Mouse (Mus musculus) midbrain, embryonic 16.5 days (tissue): ENCODE measurements around the gene Fry. TPM values are rescaled to one million over a fixed set of nuclear protein-coding genes. Genes with fewer than 3 reads are reported as not detected.
A peak's percentile ranks its signal among the peaks of the same experiment; 100 is the strongest.

Experiments
- ATAC-seq: fragments of 200-750 bp; cut with Nextera tagmentation; 2 replicates; pipeline ENCODE4 v1.8.0; 2017; ENCODE audit warnings: moderate TSS enrichment
- H3K27ac ChIP-seq: fragments of 300-500 bp; sonication (generic); 2 replicates; pipeline ENCODE4 v1.5.1; 2014; ENCODE audit warnings: mild to moderate bottlenecking, low read length, mixed read lengths
- H3K27me3 ChIP-seq: fragments of 300-500 bp; sonication (generic); 2 replicates; pipeline ENCODE4 v1.6.1; 2014; ENCODE audit warnings: low read depth, low read length, mixed read lengths; ENCODE audit not compliant: control insufficient read depth, insufficient read depth
- H3K36me3 ChIP-seq: fragments of 300-500 bp; sonication (generic); 2 replicates; pipeline ENCODE4 v1.6.1; 2014; ENCODE audit warnings: mild to moderate bottlenecking, low read length, moderate library complexity, mixed read lengths; ENCODE audit not compliant: control insufficient read depth, insufficient read depth
- H3K4me1 ChIP-seq: fragments of 300-500 bp; sonication (generic); 2 replicates; pipeline ENCODE4 v1.6.1; 2014; ENCODE audit warnings: mild to moderate bottlenecking, low read length, mixed read lengths; ENCODE audit not compliant: control insufficient read depth, insufficient read depth
- H3K4me2 ChIP-seq: fragments of 300-500 bp; sonication (generic); 2 replicates; pipeline ENCODE4 v1.6.1; 2014; ENCODE audit warnings: mild to moderate bottlenecking, low read length, mixed read lengths
- H3K4me3 ChIP-seq: fragments of 300-500 bp; sonication (generic); 2 replicates; pipeline ENCODE4 v1.5.1; 2014; ENCODE audit warnings: low read depth, mild to moderate bottlenecking, low read length, moderate library complexity, mixed read lengths
- H3K9ac ChIP-seq: fragments of 300-500 bp; sonication (generic); 2 replicates; pipeline ENCODE4 v1.6.1; 2014; ENCODE audit warnings: low read depth, low read length, mixed read lengths
- H3K9me3 ChIP-seq: fragments of 300-500 bp; sonication (generic); replicated peaks from 2 replicates; pipeline ENCODE4 v1.6.1; 2014; ENCODE audit warnings: mild to moderate bottlenecking, low read length, mixed read lengths; ENCODE audit not compliant: control insufficient read depth, poor library complexity, severe bottlenecking
- WGBS: fragments of 180-500 bp; shearing (Covaris S2); extraction: QIAGEN DNeasy Blood & Tissue Kit; methylation state at CpG from one replicate; pipeline ENCODE4 v1.1.7; 2014; 5-methylcytosine and 5-hydroxymethylcytosine counted together
- polyA plus RNA-seq: library from polyadenylated mRNA; unstranded; fragments of >200 nt; fragmentation: Nextera tagmentation; extraction: Ambion mirVana; gene quantifications from 2 replicates; pipeline ENCODE4 v1.2.1, GENCODE M21; 2015

Gene Fry
- polyA plus RNA-seq, 1 experiment from 2014 or later = 64.1 TPM

DNA sequence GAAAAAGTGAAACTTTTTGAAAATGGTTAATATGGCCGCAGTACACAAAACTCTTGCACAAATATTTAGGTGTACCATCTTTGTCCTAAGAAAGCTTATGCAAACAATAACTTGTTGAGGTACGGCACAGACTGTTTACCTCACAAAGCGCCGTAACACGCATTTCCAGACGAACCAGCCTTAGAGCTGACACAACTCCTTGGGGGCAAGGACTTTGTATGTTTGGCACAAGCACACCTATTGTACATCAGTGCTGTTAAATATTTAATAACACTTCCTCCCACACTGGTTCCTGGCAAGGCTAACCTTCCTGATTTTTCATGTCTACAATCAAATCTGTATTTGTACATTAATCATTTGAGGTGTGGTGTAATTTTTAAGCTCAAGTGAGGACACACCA lies 95.6 kb downstream of the Fry start:
- WGBS = 79% methylated on average over 6 of the region's 6 CpGs
- Histone ChIP-seq H3K9me3 (0 out of 2 replicates have a peak, but pooled peaks cover 2% of the 10 kb centered on the region), H3K27ac (no peak overlapping the region), H3K27me3 (no peaks in the 10 kb centered on the region), H3K4me1 (no peaks in the 10 kb centered on the region), H3K36me3 (no peaks in the 10 kb centered on the region), H3K9ac (no peak overlapping the region), H3K4me3 (no peak overlapping the region), H3K4me2 (no peak overlapping the region)
- ATAC-seq = no peak

DNA sequence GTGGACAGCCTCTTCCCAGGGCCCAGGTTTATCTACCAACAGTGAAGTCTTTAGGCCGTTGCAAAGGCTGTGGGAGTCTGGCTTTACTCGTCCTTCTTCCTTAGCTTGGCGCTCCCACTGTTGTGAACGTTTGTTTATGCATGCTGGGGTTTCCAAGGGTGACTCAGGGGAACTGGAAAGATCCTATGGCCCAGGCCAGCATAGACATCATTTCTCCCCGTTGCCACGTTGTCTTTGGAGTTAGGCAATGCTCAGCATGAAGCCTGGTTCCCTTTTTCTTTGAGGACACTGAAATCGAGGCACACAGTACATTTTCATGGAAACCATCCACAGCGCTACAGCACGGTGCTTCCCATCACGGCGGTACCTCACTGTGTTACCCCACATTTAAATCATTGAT lies 97.6 kb downstream of the Fry start:
- 70% methylated on average over 11 of the region's 11 CpGs for WGBS
- 0 out of 2 replicates have a peak, but pooled peaks cover 2% of the 10 kb centered on the region for H3K9me3 ChIP-seq
- no peaks in the 10 kb centered on the region for H3K4me1 ChIP-seq
- H3K9ac ChIP-seq = no peak overlapping the region
- H3K4me3 ChIP-seq = no peak overlapping the region
- ATAC-seq = no peak
- no peaks in the 10 kb centered on the region for H3K27me3 ChIP-seq
- no peaks in the 10 kb centered on the region for H3K36me3 ChIP-seq
- H3K4me2 ChIP-seq = no peak overlapping the region
- no peak overlapping the region for H3K27ac ChIP-seq

DNA sequence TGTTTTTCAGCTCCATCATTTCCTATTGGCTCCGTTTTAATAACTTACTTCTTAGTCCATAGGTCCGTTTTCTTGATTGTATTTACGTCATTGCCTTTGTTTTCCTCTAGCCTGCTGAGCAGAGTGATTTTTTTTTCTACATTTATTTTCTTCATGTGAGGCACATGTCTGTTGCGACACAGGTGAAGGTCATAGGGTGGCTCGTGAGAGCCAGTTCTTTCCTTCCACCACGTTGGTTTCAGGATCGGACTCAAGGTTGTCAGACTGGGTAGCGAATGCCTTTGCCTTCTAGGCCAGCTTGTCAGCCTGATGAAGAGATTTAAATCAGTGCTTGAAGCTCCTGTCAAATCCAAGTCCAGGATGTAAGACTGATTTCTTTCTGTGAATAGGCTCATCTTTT lies 101.0 kb downstream of the Fry start:
- Histone ChIP-seq H3K4me1 (no peaks in the 10 kb centered on the region), H3K9me3 (0 out of 2 replicates have a peak, but pooled peaks cover 2% of the 10 kb centered on the region), H3K4me2 (no peak overlapping the region), H3K27me3 (no peaks in the 10 kb centered on the region), H3K36me3 (no peaks in the 10 kb centered on the region), H3K9ac (no peak overlapping the region), H3K4me3 (no peak overlapping the region), H3K27ac (no peak overlapping the region)
- WGBS = 87% methylated on average over 8 of the region's 8 CpGs
- no peak for ATAC-seq

DNA sequence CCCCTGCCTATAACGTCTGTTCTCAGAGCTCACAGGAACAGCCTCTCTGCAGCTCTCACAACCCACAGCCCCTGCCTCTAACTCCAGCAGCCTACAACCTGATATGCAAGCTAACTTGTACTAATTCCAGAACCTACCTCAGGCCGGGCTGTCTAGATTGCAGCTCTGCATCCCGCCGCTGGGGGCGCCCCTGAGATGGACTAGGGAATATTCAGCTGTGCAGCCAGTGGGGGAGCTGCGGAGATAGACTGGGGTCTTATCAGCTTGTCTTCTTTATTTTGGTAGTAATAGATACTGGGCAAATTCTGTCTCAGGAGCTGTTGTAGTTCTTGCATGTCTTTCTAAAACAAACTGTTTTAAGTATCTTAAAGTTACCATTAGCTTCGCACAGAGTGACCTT lies 101.9 kb downstream of the Fry start:
- H3K36me3 ChIP-seq = no peaks in the 10 kb centered on the region
- WGBS = 43% methylated on average over 7 of the region's 7 CpGs
- no peak overlapping the region for H3K27ac ChIP-seq
- H3K4me2 ChIP-seq = no peak overlapping the region
- H3K4me3 ChIP-seq = no peak overlapping the region
- H3K4me1 ChIP-seq = no peaks in the 10 kb centered on the region
- no peak for ATAC-seq
- H3K9me3 ChIP-seq = 0 out of 2 replicates have a peak, but pooled peaks cover 2% of the 10 kb centered on the region
- no peak overlapping the region for H3K9ac ChIP-seq
- no peaks in the 10 kb centered on the region for H3K27me3 ChIP-seq

DNA sequence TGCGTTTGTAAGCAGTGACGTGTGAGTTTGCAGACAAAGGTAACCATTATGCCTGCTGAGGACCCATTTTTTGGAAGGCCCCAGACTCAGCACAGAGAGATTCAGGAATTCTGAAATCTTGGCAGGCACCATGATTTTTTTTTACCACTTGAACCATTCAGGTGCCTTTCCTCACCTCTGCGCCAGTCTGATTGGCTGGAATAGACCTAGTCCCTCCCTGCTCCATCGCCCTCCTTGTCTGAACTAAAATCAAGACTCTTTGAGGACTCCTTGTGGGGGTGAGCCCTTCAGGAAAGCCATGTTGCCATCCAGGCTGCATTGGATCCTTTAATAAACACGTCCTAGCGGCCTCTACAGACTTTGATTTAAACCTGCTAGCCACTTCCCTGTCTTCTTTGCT lies 103.4 kb downstream of the Fry start:
- 85% methylated on average over 6 of the region's 6 CpGs for WGBS
- Histone ChIP-seq H3K9ac (no peak overlapping the region), H3K4me2 (no peak overlapping the region), H3K4me1 (no peaks in the 10 kb centered on the region), H3K27me3 (no peaks in the 10 kb centered on the region), H3K4me3 (no peak overlapping the region), H3K27ac (no peak overlapping the region), H3K9me3 (0 out of 2 replicates have a peak, but pooled peaks cover 2% of the 10 kb centered on the region), H3K36me3 (no peaks in the 10 kb centered on the region)
- no peak for ATAC-seq

DNA sequence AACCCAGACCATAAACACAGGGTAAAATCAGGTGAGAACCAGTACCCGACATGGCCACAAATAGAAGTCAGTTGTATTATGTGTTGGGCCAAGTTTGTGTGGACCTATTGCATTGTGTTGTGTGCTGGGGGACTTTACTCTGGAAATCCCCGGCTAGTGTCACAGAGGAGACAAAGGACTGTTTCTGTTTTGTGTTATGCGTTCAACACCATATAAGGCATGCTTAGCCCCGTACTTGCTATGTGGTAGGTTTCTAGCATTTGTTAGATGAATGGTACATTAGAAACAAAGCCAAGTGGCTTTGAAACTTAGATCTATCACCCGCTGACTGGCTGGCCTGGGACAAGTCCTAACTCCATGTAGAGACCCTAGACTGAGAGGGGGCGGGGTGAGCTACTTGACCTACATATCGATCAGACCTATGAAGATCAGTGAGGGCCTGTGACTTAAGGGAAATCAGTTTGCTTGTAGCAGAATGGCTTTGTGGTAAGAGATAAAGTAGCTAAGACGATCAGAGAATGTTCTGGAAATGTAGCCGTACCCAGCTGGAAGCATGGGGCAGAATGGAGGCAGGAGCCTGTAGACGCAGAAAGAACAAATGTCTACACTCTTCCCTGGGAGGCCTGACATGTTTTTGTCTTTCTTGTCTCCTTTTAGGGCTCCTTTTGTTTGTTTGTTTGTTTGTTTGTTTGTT lies 105.2 kb downstream of the Fry start:
- 84% methylated on average over 10 of the region's 10 CpGs for WGBS
- H3K4me1 ChIP-seq = no peaks in the 10 kb centered on the region
- H3K36me3 ChIP-seq = no peaks in the 10 kb centered on the region
- no peak for ATAC-seq
- H3K4me2 ChIP-seq = no peak overlapping the region
- no peak overlapping the region for H3K4me3 ChIP-seq
- H3K9ac ChIP-seq = no peak overlapping the region
- no peaks in the 10 kb centered on the region for H3K9me3 ChIP-seq
- H3K27ac ChIP-seq = no peak overlapping the region
- H3K27me3 ChIP-seq = no peaks in the 10 kb centered on the region

DNA sequence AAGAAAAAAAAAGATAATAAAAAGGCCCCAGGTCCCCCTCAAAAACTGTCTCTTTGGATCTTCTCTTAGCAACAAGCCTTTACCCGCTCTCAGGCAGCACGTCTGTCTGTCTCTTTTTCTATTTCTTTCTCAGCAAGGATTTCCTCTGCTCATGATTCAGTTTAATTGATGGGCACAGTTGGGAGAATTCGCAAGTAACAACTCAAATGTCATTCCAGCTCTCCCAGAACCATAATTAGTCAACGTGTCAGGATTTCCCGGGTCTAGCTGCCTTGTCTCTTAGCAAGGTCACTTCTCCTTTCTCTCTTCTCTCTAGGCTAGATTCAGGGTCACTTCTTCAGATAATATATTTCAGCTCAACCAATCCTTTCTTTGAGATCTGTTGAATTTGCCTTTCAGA lies 110.6 kb downstream of the Fry start:
- Histone ChIP-seq H3K4me3 (no peak overlapping the region), H3K9me3 (no peaks in the 10 kb centered on the region), H3K4me2 (no peak overlapping the region), H3K9ac (no peak overlapping the region), H3K27ac (no peak overlapping the region), H3K36me3 (no peaks in the 10 kb centered on the region), H3K4me1 (0 out of 2 replicates have a peak, but pooled peaks cover 4% of the 10 kb centered on the region), H3K27me3 (no peaks in the 10 kb centered on the region)
- ATAC-seq = no peak
- 69% methylated on average over 5 of the region's 5 CpGs for WGBS

DNA sequence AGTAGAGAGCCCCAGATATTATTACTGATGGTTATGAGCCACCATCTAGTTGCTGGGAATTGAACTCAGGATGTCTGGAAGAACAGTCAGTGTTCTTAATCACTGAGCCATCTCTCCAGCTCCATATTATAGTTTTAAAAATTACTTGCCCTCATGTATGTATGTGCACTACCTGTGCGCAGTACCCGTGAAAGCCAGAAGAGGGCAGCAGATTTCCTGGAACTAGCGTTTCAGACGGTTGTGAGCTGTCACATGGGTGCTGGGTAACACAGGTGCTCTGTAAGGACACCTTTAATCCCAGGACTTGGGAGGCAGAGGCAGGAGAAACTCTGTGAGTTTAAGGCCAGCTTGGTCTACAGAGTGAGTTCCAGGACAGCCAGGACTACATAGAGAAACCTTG lies 111.3 kb downstream of the Fry start:
- H3K4me3 ChIP-seq = no peak overlapping the region
- H3K27ac ChIP-seq = no peak overlapping the region
- no peak overlapping the region for H3K9ac ChIP-seq
- no peaks in the 10 kb centered on the region for H3K9me3 ChIP-seq
- ATAC-seq = no peak
- 0 out of 2 replicates have a peak, but pooled peaks cover 4% of the 10 kb centered on the region for H3K4me1 ChIP-seq
- WGBS = 88% methylated on average over 4 of the region's 4 CpGs
- H3K27me3 ChIP-seq = no peaks in the 10 kb centered on the region
- H3K4me2 ChIP-seq = no peak overlapping the region
- H3K36me3 ChIP-seq = no peaks in the 10 kb centered on the region

DNA sequence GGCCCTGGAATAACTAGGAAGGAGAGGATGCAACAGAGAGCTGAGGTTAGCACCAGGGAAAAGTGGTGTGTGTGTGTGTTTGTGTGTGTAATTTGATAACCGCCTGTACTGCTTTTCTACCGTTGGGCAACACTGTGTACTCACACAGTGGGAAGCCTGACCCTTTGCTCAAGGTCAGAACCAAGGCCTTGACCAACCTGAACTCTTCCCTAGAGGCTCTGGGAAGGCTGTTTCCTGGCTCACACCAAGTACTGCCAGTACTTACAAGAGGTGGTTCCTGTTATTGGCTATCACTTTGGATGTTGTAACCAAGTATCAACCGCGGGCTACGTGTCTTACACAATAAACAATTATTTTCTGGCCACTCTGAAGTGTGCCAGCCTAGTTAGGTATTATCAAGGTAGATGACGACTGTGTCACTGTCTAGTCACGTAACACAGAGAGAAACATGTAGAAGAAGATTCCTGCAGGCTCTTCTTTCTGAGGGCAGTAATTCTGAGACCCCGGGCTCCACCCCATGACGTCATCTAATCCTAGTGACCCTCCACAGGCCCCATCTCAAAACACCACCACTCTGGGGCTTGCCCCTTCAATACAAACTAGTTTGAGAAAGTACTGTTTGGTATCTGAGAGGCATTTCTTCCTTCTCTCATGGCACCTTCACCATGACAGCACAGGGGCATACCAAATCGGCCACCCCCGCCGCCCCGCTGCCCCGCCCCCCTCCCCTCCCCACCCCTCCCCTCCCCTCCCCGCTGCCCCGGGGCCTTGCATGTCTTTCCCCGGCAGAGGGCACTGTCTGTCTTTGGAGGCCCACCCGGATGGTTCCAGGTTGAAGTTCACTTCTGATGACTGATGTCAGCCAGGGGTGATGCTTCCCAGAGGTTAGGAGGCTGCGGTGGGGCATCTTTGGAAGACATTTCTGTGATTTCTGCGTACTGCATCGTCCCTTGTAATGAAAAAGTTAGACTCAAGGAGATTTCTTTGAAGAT lies 114.0 kb downstream of the Fry start:
- no peak overlapping the region for H3K4me3 ChIP-seq
- no peaks in the 10 kb centered on the region for H3K9me3 ChIP-seq
- ATAC-seq = peak; percentile 44; the same call in 1 of the 2 replicates
- 0 out of 2 replicates have a peak, but pooled peaks cover 4% of the 10 kb centered on the region for H3K4me1 ChIP-seq
- WGBS = 40% methylated on average over 15 of the region's 21 CpGs
- H3K9ac ChIP-seq = no peak overlapping the region
- peak overlapping the region; percentile 19 for H3K4me2 ChIP-seq
- H3K27me3 ChIP-seq = no peaks in the 10 kb centered on the region
- H3K36me3 ChIP-seq = no peaks in the 10 kb centered on the region
- H3K27ac ChIP-seq = no peak overlapping the region
